Mouse (Mus musculus) C2C12 (cell line): ENCODE data around the gene Furin. TPM values are rescaled to one million over a fixed set of nuclear protein-coding genes. Genes with fewer than 3 reads are reported as not detected.

Source experiments
- H3K27me3 ChIP-seq: one replicate; pipeline ENCODE4 v1.6.1; 2011; ENCODE audit not compliant: control insufficient read depth, insufficient read depth, insufficient read length
- H3K36me3 ChIP-seq: one replicate; pipeline ENCODE4 v1.6.1; 2011; ENCODE audit not compliant: control insufficient read depth, insufficient read depth
- H3K4me3 ChIP-seq: one replicate; pipeline ENCODE4 v1.5.1; 2011; ENCODE audit warnings: mild to moderate bottlenecking, control low read depth; ENCODE audit not compliant: poor library complexity, insufficient read depth, severe bottlenecking
- H3K79me2 ChIP-seq: one replicate; pipeline ENCODE4 v1.6.1; 2011; ENCODE audit not compliant: control insufficient read depth, insufficient read depth
- H3K79me3 ChIP-seq: one replicate; pipeline ENCODE4 v1.6.1; 2011; ENCODE audit warnings: low read depth, control low read depth
- H3ac ChIP-seq: one replicate; pipeline ENCODE3; 2011; ENCODE audit warnings: low read depth; ENCODE audit not compliant: control insufficient read depth, insufficient read length
- CEBPB ChIP-seq: IDR thresholded peaks from one replicate; pipeline ENCODE4 v1.6.1; 2011; ENCODE audit warnings: low read depth, mild to moderate bottlenecking, control low read depth, moderate library complexity
- CTCF ChIP-seq: IDR thresholded peaks from one replicate; pipeline ENCODE4 v1.5.1; 2011; ENCODE audit not compliant: control insufficient read depth, insufficient read depth, insufficient read length
- FOSL1 ChIP-seq: IDR thresholded peaks from one replicate; pipeline ENCODE4 v1.8.0; 2011; ENCODE audit warnings: mild to moderate bottlenecking, low read length; ENCODE audit not compliant: poor library complexity, insufficient read depth, severe bottlenecking
- MAX ChIP-seq: IDR thresholded peaks from one replicate; pipeline ENCODE4 v1.6.1; 2011; ENCODE audit warnings: mild to moderate bottlenecking, control low read depth
- MYOD1 ChIP-seq: IDR thresholded peaks from one replicate; pipeline ENCODE4 v1.6.1; 2011; ENCODE audit warnings: low read depth; ENCODE audit not compliant: control insufficient read depth, insufficient read length
- MYOG ChIP-seq: IDR thresholded peaks from one replicate; pipeline ENCODE4 v1.6.1; 2011; ENCODE audit not compliant: control insufficient read depth, insufficient read length; ENCODE audit errors: extremely low read depth
- USF1 ChIP-seq: IDR thresholded peaks from one replicate; pipeline ENCODE4 v1.6.1; 2011; ENCODE audit warnings: low read depth, mild to moderate bottlenecking, control low read depth, moderate library complexity
- polyA plus RNA-seq: library from polyadenylated mRNA; unstranded; fragments of >200 nt; fragmentation: generic; extraction: Trizol; gene quantifications from one replicate; pipeline ENCODE4 v1.2.1, GENCODE M21; 2012; ENCODE audit warnings: missing spikeins

Furin gene
- polyA plus RNA-seq, 1 experiment: 63.6 TPM

GRCm38 (mm10) chr7:80346173-80346572 is 59.1 kb downstream of the Furin start:
- Histone ChIP-seq H3K79me2 (no peaks in the 10 kb centered on the region), H3K27me3 (no peaks in the 10 kb centered on the region), H3K36me3 (no peaks in the 10 kb centered on the region), H3K4me3 (no peak overlapping the region), H3K79me3 (no peaks in the 10 kb centered on the region), H3ac (no peak overlapping the region)
- TF ChIP-seq CEBPB (peak; percentile 62), CTCF (no peak)

DNA sequence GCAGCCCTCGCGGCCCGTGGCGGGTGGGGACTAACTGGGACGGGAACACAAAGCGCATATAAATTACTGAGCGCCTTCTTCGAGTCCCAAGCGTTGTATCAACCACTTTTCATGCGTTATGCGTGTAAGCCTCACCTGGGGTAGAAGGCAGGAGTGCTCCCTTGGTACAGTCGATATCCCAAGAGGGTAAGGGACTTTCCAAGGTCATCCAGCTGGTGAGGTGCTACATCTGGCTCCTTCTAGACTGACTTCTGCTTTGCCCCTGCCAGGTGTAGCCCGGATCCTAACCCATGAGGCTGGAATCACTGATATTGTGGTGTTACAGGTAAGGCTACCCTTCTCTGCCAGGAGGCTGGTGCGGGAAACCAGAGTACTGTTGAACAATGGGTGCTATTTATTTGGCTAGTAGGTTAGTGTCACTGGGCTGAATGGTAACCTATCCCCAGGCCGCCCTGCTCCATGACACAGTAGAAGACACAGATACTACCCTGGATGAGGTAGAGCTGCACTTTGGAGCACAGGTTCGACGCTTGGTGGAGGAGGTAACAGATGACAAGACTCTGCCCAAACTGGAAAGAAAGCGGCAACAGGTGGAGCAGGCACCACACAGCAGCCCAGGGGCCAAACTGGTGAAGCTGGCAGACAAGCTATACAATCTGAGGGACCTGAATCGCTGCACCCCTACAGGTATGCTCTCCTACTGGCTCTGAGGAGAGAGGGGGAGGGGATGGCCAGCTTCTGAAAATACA is 61.8 kb downstream of the Furin start:
- peaks cover 11% of the 10 kb centered on the region for H3K79me2 ChIP-seq
- H3K4me3 ChIP-seq: peak overlapping the region; percentile 21
- H3ac ChIP-seq: peak overlapping the region; percentile 81
- TF ChIP-seq CEBPB: no peak
- TF ChIP-seq MYOD1: no peak
- TF ChIP-seq MYOG: no peak
- TF ChIP-seq CTCF: no peak
- no peak for TF ChIP-seq FOSL1
- TF ChIP-seq MAX: no peak
- no peak for TF ChIP-seq USF1
- no peaks in the 10 kb centered on the region for H3K27me3 ChIP-seq
- H3K36me3 ChIP-seq: no peaks in the 10 kb centered on the region
- H3K79me3 ChIP-seq: peaks cover 4% of the 10 kb centered on the region

GRCm38 (mm10) chr7:80342858-80343257 is 62.4 kb downstream of the Furin start, which contains the start of gene Hddc3:
Gene Hddc3 (plus strand): TSS chr7:80343104.
- Histone ChIP-seq H3ac (peak within 1 kb of the TSS; percentile 81), H3K36me3 (peaks cover 4% of the 10 kb centered on the region), H3K4me3 (peak within 1 kb of the TSS; percentile 21), H3K27me3 (no peaks in the 10 kb centered on the region), H3K79me3 (peaks cover 4% of the 10 kb centered on the region), H3K79me2 (peaks cover 16% of the 10 kb centered on the region)
- TF ChIP-seq CTCF: peak; percentile 45
- no peak for TF ChIP-seq USF1
- no peak for TF ChIP-seq MAX
- TF ChIP-seq FOSL1: no peak
- no peak for TF ChIP-seq CEBPB

DNA sequence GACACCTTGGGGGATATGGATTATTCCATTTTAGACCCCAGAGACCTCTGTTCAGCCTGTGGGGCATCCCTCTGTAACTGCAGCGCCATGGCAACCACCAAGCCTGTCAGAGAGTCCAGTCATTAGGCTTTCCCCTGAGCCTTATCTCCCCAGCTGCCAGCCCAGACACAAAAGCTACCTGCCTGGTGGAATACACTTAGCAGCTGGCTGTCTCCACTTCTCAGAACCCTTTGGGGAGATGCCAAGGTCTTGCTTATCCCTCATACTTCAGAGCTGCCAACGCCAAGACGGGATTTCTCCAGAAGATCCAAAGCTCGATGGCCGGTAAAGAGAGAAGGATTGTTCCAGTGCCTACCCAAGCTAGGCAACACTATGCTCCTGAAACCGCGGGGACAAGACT is 63.4 kb downstream of the Furin start:
- TF ChIP-seq FOSL1 (no peak), MYOG (no peak), MAX (no peak), CTCF (no peak), MYOD1 (no peak), CEBPB (no peak), USF1 (no peak)
- H3K36me3 ChIP-seq: peaks cover 12% of the 10 kb centered on the region
- peaks cover 17% of the 10 kb centered on the region for H3K79me2 ChIP-seq
- no peaks in the 10 kb centered on the region for H3K27me3 ChIP-seq
- no peak overlapping the region for H3K4me3 ChIP-seq
- H3ac ChIP-seq: no peak overlapping the region
- H3K79me3 ChIP-seq: peaks cover 4% of the 10 kb centered on the region

GRCm38 (mm10) chr7:80340793-80341192 is 64.4 kb downstream of the Furin start, which contains the start of gene Unc45a:
Gene Unc45a (minus strand): TSS chr7:80341005.
- peaks cover 17% of the 10 kb centered on the region for H3K79me2 ChIP-seq
- H3ac ChIP-seq: peak within 1 kb of the TSS; percentile 71
- H3K79me3 ChIP-seq: peaks cover 4% of the 10 kb centered on the region
- H3K4me3 ChIP-seq: peak within 1 kb of the TSS; percentile 44
- no peaks in the 10 kb centered on the region for H3K27me3 ChIP-seq
- TF ChIP-seq CTCF: peak; percentile 36
- no peak for TF ChIP-seq CEBPB
- TF ChIP-seq USF1: no peak
- peaks cover 20% of the 10 kb centered on the region for H3K36me3 ChIP-seq

GRCm38 (mm10) chr7:80339793-80340628 is 65.2 kb downstream of the Furin start:
- no peaks in the 10 kb centered on the region for H3K27me3 ChIP-seq
- peaks cover 4% of the 10 kb centered on the region for H3K79me3 ChIP-seq
- peaks cover 25% of the 10 kb centered on the region for H3K36me3 ChIP-seq
- TF ChIP-seq CTCF: peak; percentile 40
- TF ChIP-seq MYOD1: no peak
- TF ChIP-seq USF1: no peak
- no peak for TF ChIP-seq FOSL1
- no peak for TF ChIP-seq CEBPB
- H3K79me2 ChIP-seq: peaks cover 17% of the 10 kb centered on the region
- H3K4me3 ChIP-seq: peak overlapping the region; percentile 44
- peak overlapping the region; percentile 71 for H3ac ChIP-seq
